Mouse (Mus musculus) megakaryocyte, embryonic 14.5 days (primary cell): ENCODE measurements at regions not wholly inside any gene's neighbourhood (a gene's known extent, or its start where the extent isn't known, plus 50 kb on each side); places are given as distances from the start of the nearest gene placed in this dataset.

ENCODE experiments used
- FLI1 ChIP-seq: IDR thresholded peaks from 2 replicates; pipeline ENCODE4 v1.6.1; 2012; ENCODE audit warnings: low read length, inconsistent platforms, mixed read lengths
- GATA1 ChIP-seq: IDR thresholded peaks from 3 replicates; pipeline ENCODE4 v1.6.1; 2012; ENCODE audit warnings: mixed read lengths, low read length, inconsistent platforms, borderline replicate concordance

GRCm38 (mm10) chr2:75412735-75413134, 246.3 kb upstream of the Hnrnpa3 start:
- no peak for TF ChIP-seq GATA1
- TF ChIP-seq FLI1 = no peak
